Mouse (Mus musculus) layer of hippocampus, adult 18-20 months (tissue): ENCODE measurements around the gene Tle4. TPM values are rescaled to one million over a fixed set of nuclear protein-coding genes. Genes with fewer than 3 reads are reported as not detected.

Experiments
- DNase-seq, 2 experiments: peaks; one replicate each; pipeline ENCODE4 v3.0.0; 2022; ENCODE audit warnings: low spot score in 2 of 2
- total RNA-seq, 2 experiments: library from RNA; stranded (reverse); gene quantifications; 2 replicates each; pipeline ENCODE4 v1.2.3; 2021

The Tle4 gene
- total RNA-seq, 2 experiments from 2014 or later, result 44.4 TPM

- DNase-seq, result no peak
Measured at GRCm38 (mm10) chr19:14534447-14534846, 63.4 kb downstream of the Tle4 start.

- DNase-seq, result no peak
Measured at GRCm38 (mm10) chr19:14532861-14533260, 65.0 kb downstream of the Tle4 start.

- no peak for DNase-seq
Measured at GRCm38 (mm10) chr19:14520098-14520802, 77.6 kb downstream of the Tle4 start.

GRCm38 (mm10) chr19:14519186-14519585 is 78.7 kb downstream of the Tle4 start:
- DNase-seq, result no peak

- no peak for DNase-seq
Measured at GRCm38 (mm10) chr19:14518438-14519044, 79.3 kb downstream of the Tle4 start.

- DNase-seq, result no peak
Measured at GRCm38 (mm10) chr19:14516420-14516819, 81.4 kb downstream of the Tle4 start.

- DNase-seq, result no peak
Measured at GRCm38 (mm10) chr19:14508819-14509218, 89.0 kb downstream of the Tle4 start.

GRCm38 (mm10) chr19:14507911-14508310 is 89.9 kb downstream of the Tle4 start:
- no peak for DNase-seq

GRCm38 (mm10) chr19:14506875-14507670 is 90.8 kb downstream of the Tle4 start:
- peak in 1 of 2 experiments; percentile 23 for DNase-seq

- no peak for DNase-seq
Measured at GRCm38 (mm10) chr19:14505885-14506548, 91.8 kb downstream of the Tle4 start.

- DNase-seq, result no peak
Measured at GRCm38 (mm10) chr19:14505401-14505800, 92.5 kb downstream of the Tle4 start.

GRCm38 (mm10) chr19:14503862-14504261 is 94.0 kb downstream of the Tle4 start:
- no peak for DNase-seq

- no peak for DNase-seq
Measured at GRCm38 (mm10) chr19:14502234-14502633, 95.6 kb downstream of the Tle4 start.

GRCm38 (mm10) chr19:14499835-14500425 is 97.9 kb downstream of the Tle4 start:
- no peak for DNase-seq

- DNase-seq, result no peak
Measured at GRCm38 (mm10) chr19:14493047-14493446, 104.8 kb downstream of the Tle4 start.

- no peak for DNase-seq
Measured at GRCm38 (mm10) chr19:14487180-14487579, 110.7 kb downstream of the Tle4 start.

- DNase-seq, result peak; percentile 46 to 87
Measured at GRCm38 (mm10) chr19:14485176-14485575, 112.7 kb downstream of the Tle4 start.

- DNase-seq, result no peak
Measured at GRCm38 (mm10) chr19:14482562-14483138, 115.2 kb downstream of the Tle4 start.

- DNase-seq, result no peak
Measured at GRCm38 (mm10) chr19:14481796-14482561, 115.9 kb downstream of the Tle4 start.

- no peak for DNase-seq
Measured at GRCm38 (mm10) chr19:14479711-14480110, 118.1 kb downstream of the Tle4 start.
